Mouse (Mus musculus) brain, embryonic 14.5 days (tissue): ENCODE data around the gene Slain2.

ENCODE experiments used
- CTCF ChIP-seq: fragments of 200-500 bp; IDR thresholded peaks from 2 replicates; pipeline ENCODE4 v1.5.1; 2012; ENCODE audit warnings: inconsistent platforms, mild to moderate bottlenecking, moderate library complexity, borderline replicate concordance; ENCODE audit not compliant: insufficient read depth, insufficient read length; ENCODE audit errors: extremely low read depth
- POLR2A ChIP-seq: fragments of 200-500 bp; IDR thresholded peaks from 2 replicates; pipeline ENCODE4 v1.6.1; 2012; ENCODE audit warnings: mild to moderate bottlenecking, inconsistent platforms, borderline replicate concordance; ENCODE audit not compliant: poor library complexity, insufficient read depth, insufficient read length, severe bottlenecking; ENCODE audit errors: extremely low read depth

GRCm38 (mm10) chr5:72909363-72909762 is 4.7 kb upstream of the Slain2 start:
- TF ChIP-seq CTCF (no peak), POLR2A (no peak)
